Mouse (Mus musculus): Measurements from ENCODE around the gene Fhl4. TPM values are rescaled to one million over a fixed set of nuclear protein-coding genes. Genes with fewer than 3 reads are reported as not detected.

Fhl4 gene
- 0.88 and 1.6 TPM in 2 replicates for polyA plus RNA-seq (2016; fragmentation: Nextera tagmentation; extraction: Ambion mirVana)

DNA sequence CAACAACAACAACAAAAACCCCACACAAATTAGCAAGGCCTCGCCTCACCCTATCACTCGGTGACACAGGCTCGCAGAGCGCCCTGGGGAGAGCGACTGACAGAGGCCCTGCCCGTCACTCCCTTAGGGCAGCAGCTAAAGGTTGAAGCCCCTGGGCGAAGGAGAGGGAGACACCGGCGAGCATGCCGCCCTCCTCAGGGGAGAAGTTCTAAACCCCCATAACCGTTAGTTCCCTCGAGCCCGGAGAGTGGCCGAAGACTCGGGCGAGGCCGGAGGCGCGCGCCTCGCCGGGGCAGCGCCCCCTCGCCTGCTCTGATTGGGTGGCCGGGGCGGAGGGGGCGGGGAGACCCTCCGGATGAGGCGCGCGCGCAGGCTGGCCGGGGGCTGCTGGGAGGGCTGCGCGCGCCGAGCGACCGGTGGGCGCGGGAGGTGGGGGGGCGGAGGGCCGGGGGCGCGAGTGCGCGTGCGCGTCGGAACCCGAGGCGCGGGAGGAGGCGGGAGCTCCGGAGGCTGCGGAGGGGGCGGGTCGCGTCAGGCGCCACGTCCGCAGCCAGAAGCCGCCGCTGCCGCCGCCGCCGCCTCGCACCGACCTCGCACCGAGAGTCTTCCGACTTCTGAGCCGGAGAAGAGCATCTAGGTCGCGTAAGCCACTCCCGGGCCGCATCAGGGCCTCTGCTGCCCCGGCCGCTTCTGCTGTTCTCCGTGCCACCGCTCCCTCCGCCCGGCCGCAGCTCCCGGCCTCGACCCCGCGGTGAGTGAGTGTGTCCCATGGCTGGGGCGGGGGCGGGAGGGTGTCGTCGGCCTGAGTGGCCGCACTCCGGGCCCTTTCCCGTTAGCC is at the start of gene Fhl4, which contains the start of gene Tmem263:
Gene Fhl4, minus strand, starts transcription at position 249 of the 838 bp plus-strand sequence.
Gene Tmem263, plus strand, starts transcription at position 381 of the 838 bp plus-strand sequence.
- no peaks in the 10 kb centered on the region for H3K27me3 ChIP-seq
- H3K4me2 ChIP-seq (replicated peaks), result peak within 1 kb of the TSS; percentile 83
- H3K4me3 ChIP-seq, result peak within 1 kb of the TSS; percentile 73
- peak within 1 kb of the TSS; percentile 80 for H3K27ac ChIP-seq
- no peaks in the 10 kb centered on the region for H3K9me3 ChIP-seq
- peak within 1 kb of the TSS; percentile 79 for H3K9ac ChIP-seq
- under 1% methylated on average over 63 of the region's 96 CpGs for WGBS
- no peaks in the 10 kb centered on the region for H3K36me3 ChIP-seq
- ATAC-seq (ENCODE audit: insufficient number of reproducible peaks, insufficient read depth, low FRiP score, low TSS enrichment), result peak; percentile 92
- H3K4me1 ChIP-seq, result peaks cover 17% of the 10 kb centered on the region

DNA sequence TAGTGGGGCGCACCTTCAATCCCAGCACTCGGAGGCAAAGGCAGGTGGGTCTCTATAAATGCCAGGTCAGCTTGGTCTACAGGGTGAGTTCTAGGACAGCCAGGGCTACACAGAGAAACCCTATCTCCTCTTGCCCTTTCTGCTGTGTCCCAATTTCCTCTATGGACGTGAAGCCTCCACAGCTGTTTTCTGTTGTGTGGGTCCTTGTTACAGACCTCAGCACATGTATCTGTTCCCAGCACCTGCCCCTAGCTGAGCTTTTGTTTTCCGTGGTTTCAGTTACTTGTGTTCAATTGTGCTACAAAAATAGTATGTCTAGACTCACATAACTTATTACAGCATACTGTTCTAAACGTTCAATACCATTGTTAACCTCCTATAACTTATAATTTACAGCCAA is 46.9 kb upstream of the Fhl4 start:
- H3K27me3 ChIP-seq, result no peaks in the 10 kb centered on the region
- ATAC-seq (ENCODE audit: insufficient number of reproducible peaks, insufficient read depth, low FRiP score, low TSS enrichment), result no peak
- WGBS, result 80% methylated on average over 5 of the region's 5 CpGs
- H3K9me3 ChIP-seq, result no peaks in the 10 kb centered on the region
- no peak overlapping the region for H3K4me2 ChIP-seq (replicated peaks)
- no peak overlapping the region for H3K4me3 ChIP-seq
- H3K36me3 ChIP-seq, result peaks cover 23% of the 10 kb centered on the region
- H3K27ac ChIP-seq, result no peak overlapping the region
- no peaks in the 10 kb centered on the region for H3K4me1 ChIP-seq
- H3K9ac ChIP-seq, result no peak overlapping the region

DNA sequence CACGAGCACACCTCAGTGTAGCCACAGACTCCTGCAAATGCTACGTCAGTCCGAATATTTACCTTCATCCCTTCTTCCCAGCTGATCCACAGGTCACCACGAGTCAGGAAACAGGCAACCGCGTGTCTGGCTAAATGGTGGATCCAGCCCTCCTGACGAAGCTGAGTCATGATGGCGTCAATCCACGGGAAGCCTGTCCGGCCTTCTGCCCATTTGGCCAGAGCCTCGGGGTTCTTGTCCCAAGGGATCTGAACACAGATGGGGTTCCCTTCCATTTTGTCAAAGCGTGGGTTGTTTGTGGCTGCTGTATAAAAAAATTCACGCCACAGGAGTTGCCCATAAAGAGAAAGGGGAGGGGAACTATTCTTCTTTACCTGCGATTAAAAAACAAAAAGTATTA is 44.0 kb upstream of the Fhl4 start:
- Histone ChIP-seq H3K36me3 (peaks cover 23% of the 10 kb centered on the region), H3K4me3 (no peak overlapping the region), H3K27ac (no peak overlapping the region), H3K4me1 (no peaks in the 10 kb centered on the region), H3K9me3 (no peaks in the 10 kb centered on the region), H3K9ac (no peak overlapping the region), H3K27me3 (no peaks in the 10 kb centered on the region), H3K4me2 (replicated peaks) (no peak overlapping the region)
- WGBS, result 86% methylated on average over 14 of the region's 14 CpGs
- no peak for ATAC-seq (ENCODE audit: insufficient number of reproducible peaks, insufficient read depth, low FRiP score, low TSS enrichment)

DNA sequence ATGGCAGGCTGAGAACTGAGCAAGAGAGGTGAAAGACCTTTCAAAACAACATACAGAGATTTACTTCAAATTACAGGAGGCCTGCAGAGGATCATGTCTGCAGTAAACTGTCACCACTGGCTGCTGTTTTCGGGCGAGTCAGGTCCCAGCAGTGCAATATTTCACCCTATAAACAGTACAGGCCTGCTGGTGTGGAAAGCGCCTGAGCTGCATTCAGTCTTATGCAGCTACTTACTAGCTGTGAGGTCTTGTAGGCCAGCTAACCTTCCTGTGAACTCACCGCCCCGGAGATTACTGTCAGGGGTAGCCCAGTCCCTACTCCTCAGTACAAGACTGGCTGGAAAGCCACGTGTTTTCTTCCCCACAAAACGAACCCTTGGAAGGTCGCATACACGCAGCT is 39.2 kb upstream of the Fhl4 start:
- H3K4me1 ChIP-seq, result no peaks in the 10 kb centered on the region
- ATAC-seq (ENCODE audit: insufficient number of reproducible peaks, insufficient read depth, low FRiP score, low TSS enrichment), result no peak
- no peaks in the 10 kb centered on the region for H3K9me3 ChIP-seq
- H3K36me3 ChIP-seq, result peaks cover 7% of the 10 kb centered on the region
- H3K4me3 ChIP-seq, result no peak overlapping the region
- H3K9ac ChIP-seq, result no peak overlapping the region
- WGBS, result 78% methylated on average over 9 of the region's 9 CpGs
- H3K27me3 ChIP-seq, result no peaks in the 10 kb centered on the region
- H3K27ac ChIP-seq, result no peak overlapping the region
- H3K4me2 ChIP-seq (replicated peaks), result no peak overlapping the region

DNA sequence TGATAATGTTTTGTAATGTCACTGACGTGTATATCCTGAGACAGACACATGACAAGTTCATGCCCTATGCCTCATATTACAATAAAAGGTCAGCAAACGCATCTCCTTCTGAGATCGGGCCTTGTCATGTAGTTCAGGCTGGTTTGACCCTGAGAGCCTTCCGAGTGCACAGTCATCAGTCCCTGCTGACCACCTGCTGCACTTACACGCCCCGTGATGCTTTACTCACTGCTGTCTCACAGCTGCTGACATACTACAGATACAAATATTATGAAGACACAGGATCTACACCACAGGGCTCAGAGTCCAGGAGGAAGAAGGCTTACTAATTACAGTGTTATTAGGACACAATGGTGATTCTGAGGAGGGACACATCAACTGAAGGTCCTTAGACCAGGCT is 34.3 kb upstream of the Fhl4 start:
- ATAC-seq (ENCODE audit: insufficient number of reproducible peaks, insufficient read depth, low FRiP score, low TSS enrichment), result no peak
- WGBS, result 84% methylated on average over 6 of the region's 6 CpGs

DNA sequence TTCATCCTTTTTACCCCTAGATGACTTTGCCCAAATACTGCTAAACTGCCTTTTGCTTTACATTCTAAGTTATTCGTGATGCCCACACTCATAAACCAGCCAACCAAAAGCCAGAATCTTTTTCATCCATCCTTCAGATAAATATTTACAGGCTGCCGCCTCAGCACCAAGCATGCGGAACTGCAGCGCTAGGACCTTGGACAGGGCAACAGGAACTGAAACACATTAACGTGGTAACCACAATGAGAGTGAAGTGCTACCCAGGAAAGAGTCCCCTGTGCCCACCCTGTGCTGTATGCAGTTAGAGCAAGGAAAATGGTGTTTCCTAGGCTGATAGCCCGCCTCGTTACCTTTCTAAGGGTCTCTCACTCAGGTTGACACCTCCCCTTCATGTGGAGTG is 26.2 kb upstream of the Fhl4 start:
- Histone ChIP-seq H3K4me2 (replicated peaks) (peak overlapping the region; percentile 70), H3K9me3 (no peaks in the 10 kb centered on the region), H3K27ac (peak overlapping the region; percentile 9; the same call in 1 of the 2 replicates), H3K27me3 (no peaks in the 10 kb centered on the region), H3K36me3 (peaks cover 21% of the 10 kb centered on the region), H3K4me3 (peak overlapping the region; percentile 59), H3K9ac (peak overlapping the region; percentile 53), H3K4me1 (peaks cover 11% of the 10 kb centered on the region)
- 22% methylated on average over 7 of the region's 7 CpGs for WGBS
- ATAC-seq (ENCODE audit: insufficient number of reproducible peaks, insufficient read depth, low FRiP score, low TSS enrichment), result 0 out of 2 replicates have a peak, but pooled peaks have one; percentile 1

More for the DNA sequence above, 34.3 kb upstream of the Fhl4 start:
- Histone ChIP-seq H3K36me3 (peaks cover 7% of the 10 kb centered on the region; the same call in 1 of the 2 replicates), H3K4me1 (no peaks in the 10 kb centered on the region), H3K9ac (no peak overlapping the region), H3K4me3 (no peak overlapping the region), H3K4me2 (replicated peaks) (no peak overlapping the region), H3K9me3 (no peaks in the 10 kb centered on the region), H3K27me3 (no peaks in the 10 kb centered on the region), H3K27ac (no peak overlapping the region)

DNA sequence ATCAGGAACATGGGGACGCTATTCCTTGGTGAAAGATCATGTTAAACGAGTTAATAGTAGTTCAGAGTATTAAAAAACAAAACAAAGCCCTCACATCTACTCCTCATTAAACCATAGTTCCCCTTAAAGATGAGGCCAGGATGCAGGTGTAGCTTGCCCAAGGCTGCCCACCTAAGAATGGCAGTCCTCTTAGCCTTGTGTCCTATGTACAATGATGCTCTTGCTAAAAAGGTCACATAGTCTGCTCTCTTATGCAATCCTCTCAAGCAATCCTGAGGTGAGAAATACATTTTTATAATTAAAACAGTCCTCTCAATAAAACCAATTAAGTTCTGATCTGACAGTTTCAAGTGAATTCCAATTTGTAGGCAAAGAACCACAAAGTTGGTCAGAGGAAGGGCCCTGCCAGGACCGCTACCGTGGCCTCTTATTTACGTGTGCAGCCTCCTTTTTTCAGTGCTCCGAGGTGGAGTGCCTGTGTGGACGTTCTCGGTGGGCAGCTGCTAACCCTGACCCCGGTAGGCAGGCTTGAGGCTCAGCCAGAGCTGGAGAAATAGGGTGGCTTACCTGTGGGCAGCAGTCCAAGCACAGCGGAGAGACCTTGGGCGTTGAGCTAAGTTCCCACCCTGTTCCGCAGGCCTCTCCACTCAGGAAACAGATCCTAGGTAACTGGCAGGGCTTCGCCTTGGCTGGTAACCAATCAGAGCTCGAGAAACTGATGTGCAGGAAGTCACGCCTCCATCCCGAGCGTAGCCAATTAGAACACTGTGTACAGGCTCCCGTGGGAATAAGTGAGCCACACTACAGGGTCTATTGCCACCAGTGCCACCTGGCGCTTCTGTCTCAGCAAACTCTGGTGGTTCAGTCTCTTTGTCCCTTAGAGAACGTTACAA is 25.3 kb upstream of the Fhl4 start, which contains the start of gene Mterf2:
Gene Mterf2, minus strand, starts transcription at position 633 of the 893 bp plus-strand sequence.
- Histone ChIP-seq H3K4me3 (peak within 1 kb of the TSS; percentile 59), H3K27me3 (no peaks in the 10 kb centered on the region), H3K36me3 (peaks cover 22% of the 10 kb centered on the region), H3K4me1 (peaks cover 11% of the 10 kb centered on the region), H3K27ac (peak within 1 kb of the TSS; percentile 9; the same call in 1 of the 2 replicates), H3K4me2 (replicated peaks) (peak within 1 kb of the TSS; percentile 70), H3K9me3 (no peaks in the 10 kb centered on the region), H3K9ac (peak within 1 kb of the TSS; percentile 53)
- WGBS, result 7% methylated on average over 20 of the region's 20 CpGs
- ATAC-seq (ENCODE audit: insufficient number of reproducible peaks, insufficient read depth, low FRiP score, low TSS enrichment), result peak; percentile 99

DNA sequence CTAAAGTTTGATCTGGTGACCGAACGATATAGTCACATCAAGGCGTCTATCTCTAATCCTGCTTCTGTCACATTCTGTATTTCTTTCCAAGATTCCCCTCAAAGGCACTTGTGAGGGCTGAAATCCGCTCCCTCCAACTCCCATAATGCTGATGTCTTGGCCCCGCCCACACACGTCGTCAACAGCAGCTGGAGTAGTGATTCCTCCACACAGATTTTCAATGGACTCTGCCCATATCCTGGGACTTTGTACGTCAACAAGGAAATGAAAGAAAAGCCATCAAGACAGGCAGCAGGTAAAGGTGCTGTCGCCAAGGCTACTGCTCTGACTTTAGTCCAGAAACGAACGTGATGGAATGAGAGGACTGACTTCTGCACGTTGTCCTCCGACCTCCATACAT is 22.9 kb upstream of the Fhl4 start:
- Histone ChIP-seq H3K4me3 (no peak overlapping the region), H3K27me3 (no peaks in the 10 kb centered on the region), H3K4me1 (peaks cover 11% of the 10 kb centered on the region), H3K36me3 (peaks cover 37% of the 10 kb centered on the region), H3K4me2 (replicated peaks) (no peak overlapping the region), H3K9ac (no peak overlapping the region), H3K27ac (no peak overlapping the region), H3K9me3 (no peaks in the 10 kb centered on the region)
- ATAC-seq (ENCODE audit: insufficient number of reproducible peaks, insufficient read depth, low FRiP score, low TSS enrichment), result no peak
- WGBS, result 88% methylated on average over 13 of the region's 13 CpGs

DNA sequence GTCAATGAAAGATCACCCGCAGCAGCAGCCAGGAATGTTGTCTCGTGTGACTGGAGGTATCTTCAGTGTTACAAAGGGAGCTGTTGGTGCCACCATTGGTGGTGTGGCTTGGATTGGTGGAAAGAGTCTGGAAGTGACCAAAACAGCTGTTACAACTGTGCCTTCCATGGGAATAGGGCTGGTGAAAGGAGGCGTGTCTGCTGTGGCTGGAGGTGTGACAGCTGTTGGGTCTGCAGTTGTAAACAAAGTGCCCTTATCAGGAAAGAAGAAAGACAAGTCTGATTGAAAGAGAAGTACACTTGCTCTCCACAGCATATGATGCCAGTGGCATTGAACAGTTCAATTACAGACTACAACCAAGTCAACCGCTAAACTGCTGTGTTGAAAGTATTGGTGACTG is 12.1 kb upstream of the Fhl4 start:
- H3K9ac ChIP-seq, result no peak overlapping the region
- no peaks in the 10 kb centered on the region for H3K9me3 ChIP-seq
- no peak overlapping the region for H3K27ac ChIP-seq
- H3K4me1 ChIP-seq, result no peaks in the 10 kb centered on the region
- H3K36me3 ChIP-seq, result peaks cover 25% of the 10 kb centered on the region
- no peak overlapping the region for H3K4me3 ChIP-seq
- 85% methylated on average over 4 of the region's 4 CpGs for WGBS
- no peak for ATAC-seq (ENCODE audit: insufficient number of reproducible peaks, insufficient read depth, low FRiP score, low TSS enrichment)
- no peak overlapping the region for H3K4me2 ChIP-seq (replicated peaks)
- no peaks in the 10 kb centered on the region for H3K27me3 ChIP-seq

DNA sequence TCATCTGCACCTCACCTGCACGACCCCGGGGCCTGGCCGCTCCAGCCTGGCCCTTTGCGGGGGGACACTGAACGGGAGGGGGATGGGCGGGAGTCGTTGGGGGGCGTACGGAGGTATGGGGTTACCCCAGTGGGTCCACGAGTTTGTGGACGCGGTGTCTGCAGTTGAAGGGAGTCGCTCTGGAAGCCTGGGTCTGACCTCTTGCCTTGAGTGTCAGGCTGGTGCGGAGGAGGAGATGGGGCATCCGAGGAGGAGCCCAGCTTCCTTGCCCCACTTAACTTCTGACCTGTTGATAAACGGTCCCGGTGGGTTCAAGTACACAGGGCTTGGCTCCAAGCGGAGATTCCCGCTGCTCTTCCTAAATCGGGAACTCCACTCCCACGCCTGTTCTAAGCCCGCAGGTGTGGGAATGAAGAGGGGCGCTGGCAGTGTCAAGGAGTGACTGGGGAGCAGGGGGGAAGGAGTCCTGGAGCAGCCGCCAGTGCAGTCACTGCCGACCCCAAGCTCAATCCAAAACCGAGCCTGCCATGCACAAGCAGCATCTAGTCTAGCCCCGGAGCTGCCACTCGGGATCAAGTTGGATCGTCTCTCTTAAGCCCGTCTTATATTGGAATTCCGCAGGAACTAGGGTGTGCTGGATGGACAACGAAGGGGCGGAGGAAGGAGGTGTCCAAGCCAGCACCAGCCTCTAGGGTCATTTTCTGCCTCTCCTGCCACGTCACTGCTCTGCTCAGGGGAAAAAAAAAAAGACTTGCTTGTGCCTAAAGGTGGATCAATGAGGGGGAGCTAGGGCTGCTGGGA is 990 bp upstream of the Fhl4 start:
- Histone ChIP-seq H3K9ac (peak overlapping the region; percentile 79), H3K4me1 (peaks cover 17% of the 10 kb centered on the region), H3K4me2 (replicated peaks) (peak overlapping the region; percentile 83), H3K36me3 (no peaks in the 10 kb centered on the region), H3K27ac (peak overlapping the region; percentile 78), H3K4me3 (peak overlapping the region; percentile 73), H3K27me3 (no peaks in the 10 kb centered on the region), H3K9me3 (no peaks in the 10 kb centered on the region)
- under 1% methylated on average over 34 of the region's 34 CpGs for WGBS
- ATAC-seq (ENCODE audit: insufficient number of reproducible peaks, insufficient read depth, low FRiP score, low TSS enrichment), result no peak; the same call in none of the 2 replicates

DNA sequence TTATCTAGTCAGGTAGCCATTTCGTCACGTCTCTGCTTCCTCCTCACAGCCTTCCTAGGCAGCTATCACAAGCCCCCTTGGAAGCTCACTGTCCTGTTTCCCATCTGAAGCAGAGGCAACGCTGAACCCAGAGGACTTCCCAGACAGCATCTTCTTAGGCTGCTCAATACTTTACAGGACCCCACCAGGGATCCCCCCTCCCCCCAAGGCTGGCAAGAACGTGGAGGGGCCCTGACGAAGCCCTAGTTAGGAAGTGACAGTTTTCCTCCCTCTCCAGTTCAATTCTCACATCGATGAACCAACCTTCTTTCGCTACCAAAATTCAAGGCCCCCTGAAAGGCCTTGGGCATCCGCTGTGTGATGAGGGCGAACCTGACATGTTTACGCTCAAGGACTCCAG is 454 bp downstream of the Fhl4 start:
- peak overlapping the region; percentile 80 for H3K27ac ChIP-seq
- H3K36me3 ChIP-seq, result no peaks in the 10 kb centered on the region
- peaks cover 17% of the 10 kb centered on the region for H3K4me1 ChIP-seq
- H3K9ac ChIP-seq, result peak overlapping the region; percentile 79
- peak; percentile 25; the same call in 1 of the 2 replicates for ATAC-seq (ENCODE audit: insufficient number of reproducible peaks, insufficient read depth, low FRiP score, low TSS enrichment)
- peak overlapping the region; percentile 73 for H3K4me3 ChIP-seq
- H3K27me3 ChIP-seq, result no peaks in the 10 kb centered on the region
- H3K9me3 ChIP-seq, result no peaks in the 10 kb centered on the region
- peak overlapping the region; percentile 83 for H3K4me2 ChIP-seq (replicated peaks)
- WGBS, result under 1% methylated on average over 10 of the region's 10 CpGs
